Mouse (Mus musculus): ENCODE data around the gene Acadm. TPM values are rescaled to one million over a fixed set of nuclear protein-coding genes. Genes with fewer than 3 reads are reported as not detected.

Gene Acadm
- total RNA-seq, 2 experiments from 2014 or later, result 78.5 to 185 TPM

DNA sequence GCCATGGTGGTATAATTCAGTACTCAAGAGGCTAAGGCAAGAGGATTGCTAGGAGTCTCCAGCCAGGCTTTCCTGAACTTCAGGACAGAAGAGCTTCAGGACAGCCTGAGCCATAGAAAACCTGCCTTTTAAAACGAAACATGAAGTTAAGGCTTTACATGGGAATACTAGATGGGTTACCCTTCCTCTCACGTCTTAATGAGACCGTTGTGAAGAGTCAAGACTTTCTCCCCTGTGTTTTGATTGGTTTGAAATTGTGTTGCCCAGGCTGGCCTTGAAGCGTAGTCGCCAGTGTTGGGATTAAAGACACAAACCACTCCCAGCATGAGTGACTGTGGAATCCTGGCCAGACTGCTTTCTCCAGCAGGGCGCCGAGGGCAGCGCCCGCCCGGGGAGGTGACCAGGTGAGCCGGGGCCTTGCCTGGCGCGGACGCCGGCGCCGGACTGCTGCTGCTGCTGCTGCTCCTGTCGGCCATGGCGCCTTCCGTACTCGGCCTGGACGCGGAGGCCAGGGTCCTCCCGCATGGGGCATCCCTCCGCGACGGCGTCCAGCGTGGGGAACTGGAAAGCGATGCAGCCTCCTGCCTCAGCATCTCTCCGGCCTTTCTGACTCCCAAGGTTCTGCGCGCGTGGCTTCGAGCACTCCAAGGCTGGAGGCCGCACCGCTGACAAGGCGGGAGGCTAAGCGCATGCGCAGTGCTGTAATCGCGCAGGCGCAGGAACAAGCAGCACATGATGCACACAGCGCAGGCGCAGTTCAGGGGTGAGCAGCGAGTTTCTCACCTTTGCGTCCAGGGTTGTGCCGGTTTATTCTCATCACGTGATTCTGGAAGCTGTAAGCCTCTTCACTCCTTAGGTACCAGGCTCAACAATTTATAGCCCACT is 38.9 kb downstream of the Acadm start:
- no peak for ATAC-seq (replicated peaks; ENCODE audit: poor library complexity, severe bottlenecking)

DNA sequence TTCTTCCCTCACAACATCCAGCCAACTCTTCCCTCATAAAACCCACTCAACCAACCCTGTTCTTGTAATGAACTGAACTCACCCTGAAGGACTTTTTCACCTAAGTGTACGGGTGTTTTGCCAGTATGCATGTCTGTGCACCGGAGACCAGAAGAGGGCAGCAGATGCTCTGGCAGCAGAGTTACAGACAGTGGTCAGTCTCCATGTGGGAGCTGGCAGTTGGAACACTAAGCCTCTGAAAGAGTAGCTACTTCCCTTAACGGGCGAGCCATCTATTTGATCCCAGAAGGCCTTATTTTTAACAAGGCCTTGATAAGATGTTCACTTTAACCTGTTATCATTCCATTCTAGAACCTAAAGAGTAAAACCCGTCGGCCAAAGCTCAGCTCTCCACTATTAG is 39.8 kb downstream of the Acadm start:
- ATAC-seq (replicated peaks; ENCODE audit: poor library complexity, severe bottlenecking), result peak; percentile 91

DNA sequence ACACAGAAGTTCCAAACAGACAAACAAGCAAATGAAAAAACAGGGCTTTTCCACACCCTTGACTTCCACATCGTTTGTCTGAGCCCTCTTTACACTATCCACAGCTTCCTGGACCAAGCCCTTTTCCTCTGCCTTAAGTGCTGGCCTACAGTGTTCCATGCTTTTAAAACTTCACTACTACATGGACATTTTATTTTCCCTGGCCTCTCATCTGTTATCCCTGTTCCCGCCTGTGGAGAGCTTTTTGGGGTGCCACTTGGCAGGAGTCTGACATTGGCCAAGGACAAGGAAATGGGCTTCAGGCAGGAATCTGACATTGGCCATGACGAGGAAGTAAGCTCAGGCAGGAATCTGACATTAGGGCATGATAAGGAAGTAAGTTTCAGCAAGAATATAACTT is 41.8 kb downstream of the Acadm start:
- ATAC-seq (replicated peaks; ENCODE audit: poor library complexity, severe bottlenecking), result 0 out of 2 replicates have a peak, but pooled peaks have one; percentile 2

DNA sequence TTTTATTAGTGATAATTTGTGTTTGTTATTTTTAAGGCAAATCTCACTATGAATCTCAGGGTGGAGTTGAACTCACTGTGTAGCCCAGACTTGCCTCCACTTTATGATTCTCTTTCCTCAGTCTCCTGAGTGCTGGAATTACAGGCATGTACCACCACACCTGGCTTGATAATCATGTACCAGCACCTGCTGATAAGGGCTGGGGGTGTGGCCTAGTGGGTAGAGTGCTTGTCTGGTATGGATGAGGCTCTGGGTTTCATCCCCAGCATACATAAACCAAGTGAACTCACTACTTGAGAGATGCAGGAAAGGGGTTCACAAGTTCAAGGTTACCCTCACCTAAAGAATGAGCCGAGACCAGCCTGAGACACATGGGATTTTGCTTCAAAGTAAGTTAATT is 42.5 kb downstream of the Acadm start:
- no peak for ATAC-seq (replicated peaks; ENCODE audit: poor library complexity, severe bottlenecking)

DNA sequence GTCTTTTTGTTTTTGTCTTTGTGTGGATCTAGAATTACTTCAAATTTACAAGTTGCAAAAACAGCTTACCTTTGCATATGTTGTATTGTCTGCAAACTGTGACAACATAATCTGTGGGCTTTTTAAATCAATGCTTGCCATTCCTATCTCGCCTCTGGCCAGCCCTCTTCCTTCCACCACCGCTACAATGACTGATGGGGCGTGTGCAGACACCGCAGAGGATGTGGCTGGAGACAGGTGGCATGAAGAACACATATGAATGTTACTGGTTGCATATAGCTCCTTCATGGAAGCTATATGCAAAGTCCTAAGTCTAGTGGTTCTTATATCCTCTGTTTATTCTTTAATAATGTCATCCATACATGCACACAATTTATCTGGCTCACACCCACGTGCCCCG is 47.2 kb downstream of the Acadm start:
- peak; percentile 52; the same call in 1 of the 2 replicates for ATAC-seq (replicated peaks; ENCODE audit: poor library complexity, severe bottlenecking)

DNA sequence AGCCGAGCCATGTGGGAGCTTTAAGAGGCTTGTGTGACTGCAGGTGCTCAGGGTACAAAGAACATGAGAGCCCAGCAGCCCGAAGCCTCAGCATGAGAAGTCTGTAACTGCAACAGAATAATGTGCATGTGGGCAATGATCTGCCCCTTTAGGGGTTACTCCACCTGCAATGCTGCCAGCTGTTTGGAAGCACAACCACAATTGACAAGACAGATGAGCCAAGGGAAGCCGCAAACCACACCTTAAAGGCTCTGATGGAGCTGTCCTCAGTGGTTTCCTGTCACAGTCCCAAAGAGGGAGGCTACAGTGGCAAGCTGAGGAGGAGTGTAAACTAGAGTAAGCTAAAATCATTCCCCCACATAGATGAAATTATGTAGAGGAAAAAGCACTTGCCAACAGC is 49.0 kb downstream of the Acadm start:
- peak; percentile 96 for ATAC-seq (replicated peaks; ENCODE audit: poor library complexity, severe bottlenecking)

DNA sequence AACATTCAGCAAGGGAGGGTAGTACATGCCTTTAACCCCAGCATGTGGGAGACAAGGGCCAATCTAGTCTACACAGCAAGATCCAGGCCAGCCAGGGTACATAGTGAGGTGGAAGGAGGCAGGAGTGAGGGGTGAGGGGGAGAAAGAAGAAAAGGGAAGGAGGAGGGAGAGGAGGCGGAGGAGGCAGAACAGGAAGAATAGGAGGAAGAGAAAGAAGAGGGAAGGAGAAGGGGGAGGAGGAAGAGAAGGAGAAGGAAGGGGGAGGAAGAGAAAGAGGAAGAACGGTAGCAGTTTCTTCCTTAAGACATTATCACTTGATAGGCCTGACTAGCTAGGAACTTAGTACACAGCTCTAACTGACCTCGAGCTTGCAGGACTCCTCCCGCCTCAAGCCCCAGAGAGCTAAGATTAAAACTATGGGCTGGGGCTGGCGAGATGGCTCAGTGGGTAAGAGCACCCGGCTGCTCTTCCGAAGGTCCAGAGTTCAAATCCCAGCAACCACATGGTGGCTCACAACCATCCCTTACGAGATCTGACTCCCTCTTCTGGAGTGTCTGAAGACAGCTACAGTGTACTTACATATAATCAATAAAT is 55.1 kb downstream of the Acadm start:
- peak; percentile 92 for ATAC-seq (replicated peaks; ENCODE audit: poor library complexity, severe bottlenecking)

DNA sequence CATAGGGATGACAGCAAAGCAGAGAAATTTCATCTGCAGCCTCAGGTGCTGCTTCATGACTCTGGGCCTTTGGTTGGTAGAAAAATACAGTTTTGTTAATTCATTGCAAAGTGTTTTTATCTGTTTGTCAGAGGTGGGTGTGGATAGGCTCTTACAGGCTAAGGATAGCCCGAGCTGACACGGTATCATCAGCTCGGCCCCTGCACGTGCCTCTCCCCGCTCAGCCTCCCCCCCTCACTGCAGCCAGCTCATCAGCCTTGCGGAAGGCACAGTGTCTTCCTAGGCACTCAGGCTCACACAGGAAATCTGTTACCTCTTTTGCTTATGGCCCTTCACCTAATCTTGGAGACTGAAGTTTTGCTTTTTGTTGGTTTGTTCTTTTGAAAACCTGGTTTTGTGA is 56.3 kb downstream of the Acadm start:
- ATAC-seq (replicated peaks; ENCODE audit: poor library complexity, severe bottlenecking), result no peak

DNA sequence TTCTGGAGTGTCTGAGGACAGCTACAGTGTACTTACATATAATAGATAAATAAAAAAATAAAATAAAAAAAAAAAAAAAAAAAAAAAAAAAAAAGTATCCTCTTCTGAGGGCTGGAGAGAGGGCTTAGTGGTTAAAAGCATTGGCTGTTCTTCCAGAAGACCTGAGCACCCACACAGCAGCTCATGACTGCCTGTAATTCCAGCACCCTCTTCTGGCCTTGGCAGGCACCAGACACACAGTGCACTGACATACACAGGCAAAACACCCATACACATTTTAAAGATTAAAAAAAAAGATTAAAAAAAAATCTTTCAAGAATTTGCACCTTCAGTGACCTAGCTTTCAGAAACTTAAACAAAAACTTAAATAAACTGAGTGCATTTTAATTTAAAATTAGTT is 58.1 kb downstream of the Acadm start:
- ATAC-seq (replicated peaks; ENCODE audit: poor library complexity, severe bottlenecking), result no peak

Other genes starting within 250 kb of the Acadm start
- gene St6galnac3, start 219.5 kb downstream of the Acadm start, total RNA-seq (2014; fragmentation: Nextera tagmentation), result 2.6 and 4.2 TPM in 2 replicates
- 0.31 and 0.90 TPM in 2 replicates for gene St6galnac3, start 219.5 kb downstream of the Acadm start, total RNA-seq (2017)
- gene Asb17, start 100.4 kb downstream of the Acadm start, total RNA-seq (2014; fragmentation: Nextera tagmentation), result not detected in 2 replicates
- not detected in 2 replicates for gene Asb17, start 100.4 kb downstream of the Acadm start, total RNA-seq (2017)
- not detected in 2 replicates for gene Msh4, start 38.5 kb downstream of the Acadm start, total RNA-seq (2014; fragmentation: Nextera tagmentation)
- gene Msh4, start 38.5 kb downstream of the Acadm start, total RNA-seq (2017), result not detected in 2 replicates
- gene Rabggtb, start 31.6 kb downstream of the Acadm start, total RNA-seq (2014; fragmentation: Nextera tagmentation), result 97.2 and 123 TPM in 2 replicates
- 118 and 137 TPM in 2 replicates for gene Rabggtb, start 31.6 kb downstream of the Acadm start, total RNA-seq (2017)
- gene Slc44a5, start 28.8 kb upstream of the Acadm start, total RNA-seq (2014; fragmentation: Nextera tagmentation), result not detected in 2 replicates
- gene Slc44a5, start 28.8 kb upstream of the Acadm start, total RNA-seq (2017), result not detected in 2 replicates